Mouse (Mus musculus) ES-E14 (cell line): Measurements from ENCODE around the gene Nhs.

Source experiments
- CHD2 ChIP-seq: IDR thresholded peaks from 2 replicates; pipeline ENCODE4 v1.6.1; 2014; ENCODE audit warnings: mild to moderate bottlenecking, low read depth, low read length, inconsistent platforms
- HCFC1 ChIP-seq: IDR thresholded peaks from 2 replicates; pipeline ENCODE4 v1.6.1; 2012; ENCODE audit warnings: low read length, inconsistent platforms, borderline replicate concordance; ENCODE audit not compliant: insufficient read depth
- MAFK ChIP-seq: IDR thresholded peaks from 2 replicates; pipeline ENCODE4 v1.6.1; 2014; ENCODE audit warnings: mild to moderate bottlenecking, low read depth, low read length, inconsistent platforms; ENCODE audit not compliant: insufficient read depth
- ZNF384 ChIP-seq: IDR thresholded peaks from 2 replicates; pipeline ENCODE4 v1.6.1; 2012; ENCODE audit warnings: low read depth, low read length, inconsistent platforms

GRCm38 (mm10) chrX:162113257-162113656 lies 46.3 kb downstream of the Nhs start:
- TF ChIP-seq HCFC1 (no peak), CHD2 (no peak), MAFK (no peak), ZNF384 (no peak)
